Mouse (Mus musculus) C2C12 (cell line): ENCODE data around the gene Nfs1. TPM values are rescaled to one million over a fixed set of nuclear protein-coding genes. Genes with fewer than 3 reads are reported as not detected.

Experiments used
- H3K27me3 ChIP-seq: one replicate; pipeline ENCODE4 v1.6.1; 2011; ENCODE audit not compliant: control insufficient read depth, insufficient read depth, insufficient read length
- H3K36me3 ChIP-seq: one replicate; pipeline ENCODE4 v1.6.1; 2011; ENCODE audit not compliant: control insufficient read depth, insufficient read depth
- H3K4me3 ChIP-seq: one replicate; pipeline ENCODE4 v1.5.1; 2011; ENCODE audit warnings: mild to moderate bottlenecking, control low read depth; ENCODE audit not compliant: poor library complexity, insufficient read depth, severe bottlenecking
- H3K79me2 ChIP-seq: one replicate; pipeline ENCODE4 v1.6.1; 2011; ENCODE audit not compliant: control insufficient read depth, insufficient read depth
- H3K79me3 ChIP-seq: one replicate; pipeline ENCODE4 v1.6.1; 2011; ENCODE audit warnings: low read depth, control low read depth
- H3ac ChIP-seq: one replicate; pipeline ENCODE3; 2011; ENCODE audit warnings: low read depth; ENCODE audit not compliant: control insufficient read depth, insufficient read length
- CEBPB ChIP-seq: IDR thresholded peaks from one replicate; pipeline ENCODE4 v1.6.1; 2011; ENCODE audit warnings: low read depth, mild to moderate bottlenecking, control low read depth, moderate library complexity
- CTCF ChIP-seq: IDR thresholded peaks from one replicate; pipeline ENCODE4 v1.5.1; 2011; ENCODE audit not compliant: control insufficient read depth, insufficient read depth, insufficient read length
- FOSL1 ChIP-seq: IDR thresholded peaks from one replicate; pipeline ENCODE4 v1.8.0; 2011; ENCODE audit warnings: mild to moderate bottlenecking, low read length; ENCODE audit not compliant: poor library complexity, insufficient read depth, severe bottlenecking
- MAX ChIP-seq: IDR thresholded peaks from one replicate; pipeline ENCODE4 v1.6.1; 2011; ENCODE audit warnings: mild to moderate bottlenecking, control low read depth
- MYOD1 ChIP-seq: IDR thresholded peaks from one replicate; pipeline ENCODE4 v1.6.1; 2011; ENCODE audit warnings: low read depth; ENCODE audit not compliant: control insufficient read depth, insufficient read length
- MYOG ChIP-seq: IDR thresholded peaks from one replicate; pipeline ENCODE4 v1.6.1; 2011; ENCODE audit not compliant: control insufficient read depth, insufficient read length; ENCODE audit errors: extremely low read depth
- USF1 ChIP-seq: IDR thresholded peaks from one replicate; pipeline ENCODE4 v1.6.1; 2011; ENCODE audit warnings: low read depth, mild to moderate bottlenecking, control low read depth, moderate library complexity
- polyA plus RNA-seq: library from polyadenylated mRNA; unstranded; fragments of >200 nt; fragmentation: generic; extraction: Trizol; gene quantifications from one replicate; pipeline ENCODE4 v1.2.1, GENCODE M21; 2012; ENCODE audit warnings: missing spikeins

Nfs1 gene
- polyA plus RNA-seq, 1 experiment, result 33.7 TPM

- Histone ChIP-seq H3K36me3 (peaks cover 56% of the 10 kb centered on the region), H3K79me3 (peaks cover 12% of the 10 kb centered on the region), H3K4me3 (no peak overlapping the region), H3ac (no peak overlapping the region), H3K79me2 (peaks cover 62% of the 10 kb centered on the region), H3K27me3 (no peaks in the 10 kb centered on the region)
- TF ChIP-seq MYOG (no peak), MYOD1 (no peak), MAX (no peak), CTCF (no peak), USF1 (no peak), FOSL1 (no peak), CEBPB (no peak)
Observed at GRCm38 (mm10) chr2:156145486-156146130, 1.6 kb upstream of the Nfs1 start.

- Histone ChIP-seq H3K4me3 (peak overlapping the region; percentile 73), H3K27me3 (no peaks in the 10 kb centered on the region), H3ac (peak overlapping the region; percentile 87), H3K36me3 (peaks cover 46% of the 10 kb centered on the region), H3K79me2 (peaks cover 41% of the 10 kb centered on the region), H3K79me3 (peaks cover 7% of the 10 kb centered on the region)
- TF ChIP-seq USF1, result no peak
- TF ChIP-seq MYOD1, result no peak
- no peak for TF ChIP-seq MAX
- TF ChIP-seq CTCF, result no peak
- no peak for TF ChIP-seq CEBPB
- no peak for TF ChIP-seq MYOG
- no peak for TF ChIP-seq FOSL1
Observed at GRCm38 (mm10) chr2:156143367-156143766, 619 bp downstream of the Nfs1 start.

GRCm38 (mm10) chr2:156142820-156143219, 1.2 kb downstream of the Nfs1 start:
- TF ChIP-seq USF1, result no peak
- no peak for TF ChIP-seq MAX
- no peak for TF ChIP-seq CTCF
- no peak for TF ChIP-seq MYOG
- TF ChIP-seq FOSL1, result no peak
- TF ChIP-seq MYOD1, result no peak
- TF ChIP-seq CEBPB, result no peak

GRCm38 (mm10) chr2:156135695-156136094, 8.3 kb downstream of the Nfs1 start:
- Histone ChIP-seq H3K4me3 (no peak overlapping the region), H3K79me2 (no peaks in the 10 kb centered on the region), H3K27me3 (no peaks in the 10 kb centered on the region), H3ac (no peak overlapping the region), H3K36me3 (peaks cover 35% of the 10 kb centered on the region), H3K79me3 (no peaks in the 10 kb centered on the region)
- TF ChIP-seq MYOD1 (no peak), MAX (no peak), MYOG (no peak), CEBPB (no peak), USF1 (no peak), FOSL1 (no peak), CTCF (no peak)

More at GRCm38 (mm10) chr2:156142820-156143219, 1.2 kb downstream of the Nfs1 start:
- no peak overlapping the region for H3ac ChIP-seq
- peaks cover 40% of the 10 kb centered on the region for H3K36me3 ChIP-seq
- no peaks in the 10 kb centered on the region for H3K27me3 ChIP-seq
- H3K79me3 ChIP-seq, result peaks cover 7% of the 10 kb centered on the region
- H3K79me2 ChIP-seq, result peaks cover 41% of the 10 kb centered on the region
- peak overlapping the region; percentile 73 for H3K4me3 ChIP-seq

- Histone ChIP-seq H3K36me3 (peaks cover 29% of the 10 kb centered on the region), H3K79me3 (no peaks in the 10 kb centered on the region), H3K27me3 (no peaks in the 10 kb centered on the region), H3K79me2 (no peaks in the 10 kb centered on the region), H3ac (no peak overlapping the region), H3K4me3 (no peak overlapping the region)
- no peak for TF ChIP-seq FOSL1
- TF ChIP-seq MAX, result no peak
- TF ChIP-seq CTCF, result no peak
- no peak for TF ChIP-seq MYOD1
- no peak for TF ChIP-seq USF1
- TF ChIP-seq CEBPB, result no peak
- no peak for TF ChIP-seq MYOG
Observed at GRCm38 (mm10) chr2:156134161-156134560, 9.8 kb downstream of the Nfs1 start.
